Mouse (Mus musculus) olfactory bulb, adult 2 months (tissue): Measurements from ENCODE around the gene Gm13290. TPM values are rescaled to one million over a fixed set of nuclear protein-coding genes. Genes with fewer than 3 reads are reported as not detected.
"Not testable (repeated sequence)": the region's sequence is repeated elsewhere in the genome, so short reads cannot be mapped to it uniquely, and the experiment has no call there.

Source experiments
- H3K27ac ChIP-seq: fragments of 200-500 bp; 2 replicates; pipeline ENCODE4 v1.5.1; 2012; ENCODE audit warnings: low read depth, low read length; ENCODE audit not compliant: insufficient read depth
- H3K4me1 ChIP-seq: fragments of 200-500 bp; 2 replicates; pipeline ENCODE4 v1.6.1; 2012; ENCODE audit warnings: low read length; ENCODE audit not compliant: control insufficient read depth, insufficient read depth
- H3K4me3 ChIP-seq: fragments of 200-500 bp; 2 replicates; pipeline ENCODE4 v1.5.1; 2012; ENCODE audit warnings: mild to moderate bottlenecking, low read depth, low read length, moderate library complexity; ENCODE audit not compliant: insufficient read depth
- CTCF ChIP-seq: fragments of 200-500 bp; IDR thresholded peaks from 2 replicates; pipeline ENCODE4 v1.5.1; 2012; ENCODE audit warnings: low read depth, mild to moderate bottlenecking, low read length, moderate library complexity; ENCODE audit not compliant: insufficient read depth
- POLR2A ChIP-seq: fragments of 200-500 bp; IDR thresholded peaks from 2 replicates; pipeline ENCODE4 v1.6.1; 2012; ENCODE audit warnings: mild to moderate bottlenecking, low read depth, low read length, moderate library complexity; ENCODE audit not compliant: insufficient read depth
- WGBS: fragments of 180-500 bp; shearing (Covaris S2); methylation state at CpG from one replicate; pipeline ENCODE4 v1.1.7; 2018; 5-methylcytosine and 5-hydroxymethylcytosine counted together
- polyA plus RNA-seq: library from polyadenylated mRNA; stranded (reverse); fragments of >200 nt; gene quantifications from 2 replicates; pipeline ENCODE4 v1.2.4, GENCODE M21; 2012; ENCODE audit warnings: low replicate concordance; ENCODE audit not compliant: missing spikeins, insufficient read depth, insufficient read length

The Gm13290 gene
- polyA plus RNA-seq, 1 experiment: not detected

DNA sequence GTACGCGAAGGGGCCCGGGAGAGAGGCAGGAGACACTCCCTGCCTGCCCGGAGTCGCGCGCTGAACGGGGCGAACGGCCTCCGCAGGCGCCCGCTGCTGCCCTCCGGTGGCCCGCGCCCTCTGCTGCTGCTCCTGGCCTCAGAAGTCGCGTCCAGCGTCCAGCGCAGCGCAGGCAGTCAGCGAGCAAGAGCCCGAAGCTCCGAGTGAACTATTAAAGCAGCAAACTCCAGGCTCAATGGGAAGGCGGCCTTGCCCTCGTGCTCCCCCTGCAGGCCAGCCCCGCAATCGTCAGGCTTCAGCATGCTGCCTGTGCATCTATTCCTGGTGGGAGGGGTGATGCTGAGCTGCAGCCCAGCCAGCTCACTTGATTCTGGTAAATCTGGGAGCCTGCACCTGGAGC is 17.6 kb downstream of the Gm13290 start, which contains the start of gene Gm13278:
Gene Gm13278, plus strand, starts transcription at position 301 of the 400 bp plus-strand sequence.
- not testable (repeated sequence) for H3K4me1 ChIP-seq, H3K27ac ChIP-seq, H3K4me3 ChIP-seq
- no CpG with 5 or more reads among the region's 28 CpGs for WGBS

DNA sequence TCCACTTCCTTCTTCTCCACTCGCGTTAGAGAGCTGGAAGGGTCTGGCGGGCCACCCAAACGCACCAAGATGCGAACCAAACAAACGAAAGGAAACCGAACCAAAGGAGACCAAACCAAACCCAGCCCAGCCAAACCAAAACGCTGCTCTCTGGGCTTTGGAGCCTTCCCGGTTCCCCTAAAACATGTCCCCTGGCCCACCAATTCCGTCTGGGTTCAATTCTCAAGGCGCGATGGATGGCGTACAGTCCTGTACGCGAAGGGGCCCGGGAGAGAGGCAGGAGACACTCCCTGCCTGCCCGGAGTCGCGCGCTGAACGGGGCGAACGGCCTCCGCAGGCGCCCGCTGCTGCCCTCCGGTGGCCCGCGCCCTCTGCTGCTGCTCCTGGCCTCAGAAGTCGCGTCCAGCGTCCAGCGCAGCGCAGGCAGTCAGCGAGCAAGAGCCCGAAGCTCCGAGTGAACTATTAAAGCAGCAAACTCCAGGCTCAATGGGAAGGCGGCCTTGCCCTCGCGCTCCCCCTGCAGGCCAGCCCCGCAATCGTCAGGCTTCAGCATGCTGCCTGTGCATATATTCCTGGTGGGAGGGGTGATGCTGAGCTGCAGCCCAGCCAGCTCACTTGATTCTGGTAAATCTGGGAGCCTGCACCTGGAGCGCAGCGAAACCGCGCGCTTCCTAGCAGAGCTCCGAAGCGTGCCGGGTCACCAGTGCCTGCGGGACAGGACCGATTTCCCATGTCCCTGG is 20.5 kb downstream of the Gm13290 start, which contains the start of gene Gm13275:
Gene Gm13275, plus strand, starts transcription at position 552 of the 740 bp plus-strand sequence.
- H3K27ac ChIP-seq, H3K4me3 ChIP-seq, H3K4me1 ChIP-seq: not testable (repeated sequence)
- under 1% methylated on average over 14 of the region's 52 CpGs for WGBS

DNA sequence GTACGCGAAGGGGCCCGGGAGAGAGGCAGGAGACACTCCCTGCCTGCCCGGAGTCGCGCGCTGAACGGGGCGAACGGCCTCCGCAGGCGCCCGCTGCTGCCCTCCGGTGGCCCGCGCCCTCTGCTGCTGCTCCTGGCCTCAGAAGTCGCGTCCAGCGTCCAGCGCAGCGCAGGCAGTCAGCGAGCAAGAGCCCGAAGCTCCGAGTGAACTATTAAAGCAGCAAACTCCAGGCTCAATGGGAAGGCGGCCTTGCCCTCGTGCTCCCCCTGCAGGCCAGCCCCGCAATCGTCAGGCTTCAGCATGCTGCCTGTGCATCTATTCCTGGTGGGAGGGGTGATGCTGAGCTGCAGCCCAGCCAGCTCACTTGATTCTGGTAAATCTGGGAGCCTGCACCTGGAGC is 23.5 kb downstream of the Gm13290 start, which contains the start of gene Gm13279:
Gene Gm13279, plus strand, starts transcription at position 301 of the 400 bp plus-strand sequence.
- no CpG with 5 or more reads among the region's 28 CpGs for WGBS
- H3K4me1 ChIP-seq, H3K4me3 ChIP-seq, H3K27ac ChIP-seq: not testable (repeated sequence)

DNA sequence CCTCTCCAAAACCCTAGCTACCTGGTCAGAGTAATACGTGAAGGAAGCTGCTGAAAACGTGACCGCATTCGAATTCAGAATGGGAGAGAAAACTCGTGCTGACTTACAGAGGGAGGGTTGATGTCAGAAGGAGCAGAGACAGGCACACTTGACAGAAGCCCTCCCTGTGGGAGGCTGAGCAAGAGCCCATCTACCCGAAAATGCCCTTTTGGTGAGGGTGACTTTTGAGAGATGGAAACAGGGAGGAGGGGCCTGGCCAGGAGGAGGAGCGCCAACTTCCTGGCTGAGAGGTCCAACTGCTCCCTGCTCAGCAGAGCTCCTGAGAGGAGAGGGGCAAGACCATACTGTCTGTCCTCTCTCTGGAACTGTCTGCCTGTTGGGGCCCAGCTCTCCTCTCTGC is 25.7 kb downstream of the Gm13290 start, which contains the start of gene Gm13285:
Gene Gm13285, plus strand, starts transcription at position 301 of the 400 bp plus-strand sequence.
- not testable (repeated sequence) for H3K27ac ChIP-seq, H3K4me1 ChIP-seq, H3K4me3 ChIP-seq
- WGBS: 23% methylated on average over 6 of the region's 7 CpGs

DNA sequence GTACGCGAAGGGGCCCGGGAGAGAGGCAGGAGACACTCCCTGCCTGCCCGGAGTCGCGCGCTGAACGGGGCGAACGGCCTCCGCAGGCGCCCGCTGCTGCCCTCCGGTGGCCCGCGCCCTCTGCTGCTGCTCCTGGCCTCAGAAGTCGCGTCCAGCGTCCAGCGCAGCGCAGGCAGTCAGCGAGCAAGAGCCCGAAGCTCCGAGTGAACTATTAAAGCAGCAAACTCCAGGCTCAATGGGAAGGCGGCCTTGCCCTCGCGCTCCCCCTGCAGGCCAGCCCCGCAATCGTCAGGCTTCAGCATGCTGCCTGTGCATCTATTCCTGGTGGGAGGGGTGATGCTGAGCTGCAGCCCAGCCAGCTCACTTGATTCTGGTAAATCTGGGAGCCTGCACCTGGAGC is 29.3 kb downstream of the Gm13290 start, which contains the start of gene Gm13287:
Gene Gm13287, plus strand, starts transcription at position 301 of the 400 bp plus-strand sequence.
- not testable (repeated sequence) for H3K27ac ChIP-seq, H3K4me1 ChIP-seq, H3K4me3 ChIP-seq
- WGBS: no CpG with 5 or more reads among the region's 29 CpGs

DNA sequence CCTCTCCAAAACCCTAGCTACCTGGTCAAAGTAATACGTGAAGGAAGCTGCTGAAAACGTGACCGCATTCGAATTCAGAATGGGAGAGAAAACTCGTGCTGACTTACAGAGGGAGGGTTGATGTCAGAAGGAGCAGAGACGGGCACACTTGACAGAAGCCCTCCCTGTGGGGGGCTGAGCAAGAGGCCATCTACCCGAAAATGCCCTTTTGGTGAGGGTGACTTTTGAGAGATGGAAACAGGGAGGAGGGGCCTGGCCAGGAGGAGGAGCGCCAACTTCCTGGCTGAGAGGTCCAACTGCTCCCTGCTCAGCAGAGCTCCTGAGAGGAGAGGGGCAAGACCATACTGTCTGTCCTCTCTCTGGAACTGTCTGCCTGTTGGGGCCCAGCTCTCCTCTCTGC is 31.6 kb downstream of the Gm13290 start, which contains the start of gene Gm13288:
Gene Gm13288, plus strand, starts transcription at position 301 of the 400 bp plus-strand sequence.
- H3K27ac ChIP-seq, H3K4me1 ChIP-seq: not testable (repeated sequence)
- no CpG with 5 or more reads among the region's 8 CpGs for WGBS
- peak within 1 kb of the TSS; percentile 39 for H3K4me3 ChIP-seq

DNA sequence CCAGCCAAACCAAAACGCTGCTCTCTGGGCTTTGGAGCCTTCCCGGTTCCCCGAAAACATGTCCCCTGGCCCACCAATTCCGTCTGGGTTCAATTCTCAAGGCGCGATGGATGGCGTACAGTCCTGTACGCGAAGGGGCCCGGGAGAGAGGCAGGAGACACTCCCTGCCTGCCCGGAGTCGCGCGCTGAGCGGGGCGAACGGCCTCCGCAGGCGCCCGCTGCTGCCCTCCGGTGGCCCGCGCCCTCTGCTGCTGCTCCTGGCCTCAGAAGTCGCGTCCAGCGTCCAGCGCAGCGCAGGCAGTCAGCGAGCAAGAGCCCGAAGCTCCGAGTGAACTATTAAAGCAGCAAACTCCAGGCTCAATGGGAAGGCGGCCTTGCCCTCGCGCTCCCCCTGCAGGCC is 32.1 kb downstream of the Gm13290 start:
- H3K4me3 ChIP-seq: peak overlapping the region; percentile 39
- not testable (repeated sequence) for H3K4me1 ChIP-seq, H3K27ac ChIP-seq
- WGBS: 0% methylated on average over 16 of the region's 34 CpGs

DNA sequence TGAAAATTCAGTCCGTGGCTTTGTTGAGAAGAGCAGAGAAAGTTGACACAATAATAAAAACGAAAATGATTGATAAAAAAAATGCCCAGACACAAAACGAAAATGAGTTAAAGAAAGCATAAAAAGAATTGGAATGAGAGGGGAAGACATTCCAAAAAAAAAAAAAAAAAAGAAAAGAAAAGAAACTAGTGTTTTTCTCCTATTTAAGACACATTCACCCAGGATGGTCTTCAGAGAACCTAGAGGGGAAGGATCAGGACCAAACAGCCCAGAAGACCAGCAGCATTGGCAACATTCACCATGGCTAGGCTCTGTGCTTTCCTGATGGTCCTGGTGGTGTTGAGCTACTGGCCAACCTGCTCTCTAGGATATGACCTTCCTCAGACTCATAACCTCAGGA is 42.3 kb downstream of the Gm13290 start, which contains the start of gene Ifna7:
Gene Ifna7, plus strand, starts transcription at position 301 of the 400 bp plus-strand sequence.
- no peak within 1 kb of the TSS for H3K4me3 ChIP-seq
- TF ChIP-seq POLR2A (no peak), CTCF (no peak)
- no peak within 1 kb of the TSS for H3K27ac ChIP-seq
- WGBS: 72% methylated on average over 3 of the region's 3 CpGs
- no peaks in the 10 kb centered on the region for H3K4me1 ChIP-seq

DNA sequence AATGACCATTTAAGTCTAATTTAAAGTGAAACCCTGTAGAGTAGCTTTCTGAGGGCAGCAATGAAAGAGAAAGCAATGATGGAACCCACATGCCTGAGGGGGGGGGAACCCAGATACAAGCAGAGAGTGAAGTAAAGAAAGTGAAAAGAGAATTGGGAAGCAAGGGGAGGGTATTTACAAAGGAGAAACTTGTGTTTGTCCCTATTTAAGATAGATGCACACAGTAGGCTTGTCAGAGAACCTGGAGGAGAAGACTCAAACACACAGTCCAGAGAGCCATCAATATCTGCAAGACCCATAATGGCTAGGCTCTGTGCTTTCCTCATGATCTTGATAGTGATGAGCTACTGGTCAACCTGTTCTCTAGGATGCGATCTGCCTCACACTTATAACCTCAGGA is 46.0 kb downstream of the Gm13290 start, which contains the start of gene Ifna11:
Gene Ifna11, plus strand, starts transcription at position 301 of the 400 bp plus-strand sequence.
- Histone ChIP-seq H3K27ac (no peak within 1 kb of the TSS), H3K4me1 (no peaks in the 10 kb centered on the region), H3K4me3 (no peak within 1 kb of the TSS)
- 89% methylated on average over 1 of the region's 1 CpGs for WGBS
- no peak for TF ChIP-seq CTCF
- no peak for TF ChIP-seq POLR2A

DNA sequence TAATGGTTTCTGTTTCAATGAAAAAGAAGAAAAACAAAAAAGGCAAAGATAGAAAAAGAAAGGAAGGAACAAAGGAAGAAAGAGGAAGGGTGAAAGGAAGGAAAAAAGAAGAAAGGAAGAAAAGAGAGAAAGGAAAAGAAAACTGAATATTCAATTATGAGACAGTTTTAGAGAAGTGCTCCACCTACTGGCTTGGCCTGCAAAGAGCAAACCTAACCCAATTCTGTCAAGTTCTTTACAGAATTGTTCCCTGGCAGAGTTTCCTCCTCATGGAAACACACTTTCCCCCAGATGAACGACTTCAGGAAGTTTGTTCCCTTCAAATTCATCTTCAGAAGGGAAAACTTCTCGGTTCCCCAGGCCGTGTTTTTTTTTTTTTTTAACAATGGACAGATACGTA is 49.4 kb downstream of the Gm13290 start:
- Histone ChIP-seq H3K4me1 (no peaks in the 10 kb centered on the region), H3K4me3 (no peak overlapping the region), H3K27ac (no peak overlapping the region)
- TF ChIP-seq POLR2A: no peak
- no peak for TF ChIP-seq CTCF
- WGBS: 26% methylated on average over 4 of the region's 4 CpGs

Other genes starting within 250 kb of the Gm13290 start
- not detected in 2 replicates for gene Ifna15, start 215.6 kb upstream of the Gm13290 start, polyA plus RNA-seq
- not detected in 2 replicates for gene Ifna14, start 202.0 kb upstream of the Gm13290 start, polyA plus RNA-seq
- not detected in 2 replicates for gene Ifna9, start 181.4 kb upstream of the Gm13290 start, polyA plus RNA-seq
- not detected in 2 replicates for gene Ifna12, start 170.5 kb upstream of the Gm13290 start, polyA plus RNA-seq
- not detected in 2 replicates for gene C87499, start 139.4 kb upstream of the Gm13290 start, polyA plus RNA-seq
- gene Ifna13, start 129.4 kb upstream of the Gm13290 start, polyA plus RNA-seq: not detected in 2 replicates
- gene Ifna16, start 96.9 kb upstream of the Gm13290 start, polyA plus RNA-seq: not detected in 2 replicates
- not detected in 2 replicates for gene Ifna2, start 89.9 kb upstream of the Gm13290 start, polyA plus RNA-seq
- not detected in 2 replicates for gene Ifnab, start 82.5 kb upstream of the Gm13290 start, polyA plus RNA-seq
- not detected in 2 replicates for gene Gm26566, start 52.0 kb upstream of the Gm13290 start, polyA plus RNA-seq
- not detected in 2 replicates for gene Klhl9, start 51.4 kb upstream of the Gm13290 start, polyA plus RNA-seq
- gene Gm13271, start 19.0 kb upstream of the Gm13290 start, polyA plus RNA-seq: not detected in 2 replicates
- gene Gm13283, start 13.7 kb upstream of the Gm13290 start, polyA plus RNA-seq: not detected in 2 replicates
- gene Gm13289, start 3.1 kb downstream of the Gm13290 start, polyA plus RNA-seq: not detected in 2 replicates
- gene Gm13272, start 6.0 kb downstream of the Gm13290 start, polyA plus RNA-seq: not detected in 2 replicates
- not detected in 2 replicates for gene Ifnz, start 8.3 kb downstream of the Gm13290 start, polyA plus RNA-seq
- gene Gm13276, start 11.9 kb downstream of the Gm13290 start, polyA plus RNA-seq: not detected in 2 replicates
- gene Gm13277, start 14.8 kb downstream of the Gm13290 start, polyA plus RNA-seq: not detected in 2 replicates
- gene Gm13278, start 17.7 kb downstream of the Gm13290 start, polyA plus RNA-seq: not detected in 2 replicates
- gene Gm13275, start 20.7 kb downstream of the Gm13290 start, polyA plus RNA-seq: not detected in 2 replicates
- gene Gm13279, start 23.6 kb downstream of the Gm13290 start, polyA plus RNA-seq: not detected in 2 replicates
- not detected in 2 replicates for gene Gm13285, start 25.8 kb downstream of the Gm13290 start, polyA plus RNA-seq
- not detected in 2 replicates for gene Gm13287, start 29.4 kb downstream of the Gm13290 start, polyA plus RNA-seq
- gene Gm13288, start 31.7 kb downstream of the Gm13290 start, polyA plus RNA-seq: not detected in 2 replicates
- not detected in 2 replicates for gene Ifna7, start 42.4 kb downstream of the Gm13290 start, polyA plus RNA-seq
- not detected in 2 replicates for gene Ifna11, start 46.1 kb downstream of the Gm13290 start, polyA plus RNA-seq
- not detected in 2 replicates for gene Ifna6, start 53.6 kb downstream of the Gm13290 start, polyA plus RNA-seq
- not detected in 2 replicates for gene Ifna5, start 61.7 kb downstream of the Gm13290 start, polyA plus RNA-seq
- not detected in 2 replicates for gene Ifna4, start 68.0 kb downstream of the Gm13290 start, polyA plus RNA-seq
- gene Ifna1, start 76.3 kb downstream of the Gm13290 start, polyA plus RNA-seq: not detected in 2 replicates
- not detected in 2 replicates for gene Ifne, start 106.4 kb downstream of the Gm13290 start, polyA plus RNA-seq